Mouse (Mus musculus) T-cell, adult 66 days (primary cell): ENCODE measurements around the gene Dock6. TPM values are rescaled to one million over a fixed set of nuclear protein-coding genes. Genes with fewer than 3 reads are reported as not detected.

Source experiments
- total RNA-seq, 2 experiments: library from RNA; stranded (reverse); gene quantifications; 3 replicates in 1 of 2; 4 replicates in 1 of 2; pipeline ENCODE4 v1.2.4; 2023

The Dock6 gene
- total RNA-seq: 1 to 10 TPM; 6.9 to 7.4 TPM

DNA sequence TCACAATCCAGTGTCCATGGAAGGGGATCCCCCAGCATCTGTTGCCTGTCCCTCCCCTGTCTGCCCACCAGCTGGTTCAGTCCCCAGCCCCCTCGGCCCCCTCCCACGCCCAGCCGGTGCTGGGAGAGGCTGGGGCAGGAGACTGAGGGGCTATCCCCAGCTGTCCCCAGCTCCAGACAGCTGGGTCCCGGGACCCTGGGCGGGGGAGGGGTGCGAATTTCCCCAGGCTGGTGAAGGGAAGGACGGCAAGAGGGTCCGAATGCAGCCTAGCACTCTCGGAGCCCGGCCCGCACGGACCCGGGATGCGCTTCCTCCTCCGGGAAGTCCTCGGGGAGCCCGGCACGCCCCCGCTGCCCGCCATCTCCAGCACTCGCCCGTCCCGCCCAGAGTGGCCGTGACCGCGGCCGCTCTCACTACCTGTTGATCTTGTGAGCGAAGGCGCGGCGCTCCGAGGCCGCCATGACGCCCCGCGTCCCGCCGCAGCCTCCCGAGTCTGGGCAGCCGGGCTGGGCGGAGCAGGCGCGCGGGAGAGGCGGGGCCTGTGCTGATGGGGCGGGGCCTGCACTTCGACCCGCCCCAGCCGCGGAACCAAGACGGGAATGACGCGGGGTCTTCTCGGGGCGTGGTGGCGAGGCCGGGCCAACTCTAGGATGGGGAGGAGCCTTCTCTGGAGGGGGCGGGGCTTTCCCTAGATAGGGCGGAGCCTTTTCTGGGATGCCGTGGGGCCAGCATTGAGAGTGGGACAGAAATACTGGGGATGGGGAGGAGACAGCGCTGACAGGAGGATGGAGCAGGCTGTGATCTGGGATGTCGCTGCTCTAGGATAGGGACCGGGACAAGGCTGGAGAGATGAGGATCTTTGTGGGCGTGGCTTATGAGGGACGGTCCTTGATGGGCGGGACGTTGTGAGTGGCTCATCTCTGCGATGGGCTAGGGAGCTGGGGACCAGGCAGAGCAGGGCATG lies at the start of gene Dock6:
Gene Dock6 (minus strand): TSS at position 508 of the 964 bp plus-strand sequence.

DNA sequence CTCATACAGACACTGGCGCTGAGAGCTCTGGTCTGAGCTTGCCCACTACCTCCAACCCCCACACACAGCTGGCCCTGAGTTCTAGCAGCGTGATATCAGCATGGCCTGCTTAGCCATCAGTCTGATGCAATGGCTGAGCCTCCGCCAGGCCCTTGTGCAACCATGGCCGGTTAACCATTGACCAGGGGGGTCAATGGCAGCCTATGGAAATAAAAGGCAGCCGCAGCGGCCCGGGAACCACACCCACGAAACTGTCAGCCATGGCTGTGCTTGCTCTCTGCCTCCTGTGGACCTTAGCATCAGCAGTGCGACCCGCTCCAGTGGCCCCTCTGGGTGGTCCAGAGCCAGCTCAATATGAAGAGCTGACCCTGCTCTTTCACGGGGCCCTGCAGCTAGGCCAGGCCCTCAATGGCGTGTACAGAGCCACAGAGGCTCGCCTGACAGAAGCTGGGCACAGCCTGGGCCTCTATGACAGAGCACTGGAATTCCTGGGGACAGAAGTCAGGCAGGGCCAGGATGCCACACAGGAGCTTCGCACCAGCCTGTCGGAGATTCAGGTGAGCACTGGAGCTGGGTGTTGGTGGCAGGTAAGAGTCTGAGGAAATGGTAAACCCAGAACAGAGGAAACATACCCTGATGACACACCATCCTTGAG lies 17.1 kb downstream of the Dock6 start, which contains the start of gene Angptl8:
Gene Angptl8 (plus strand): TSS at position 253 of the 655 bp plus-strand sequence.

DNA sequence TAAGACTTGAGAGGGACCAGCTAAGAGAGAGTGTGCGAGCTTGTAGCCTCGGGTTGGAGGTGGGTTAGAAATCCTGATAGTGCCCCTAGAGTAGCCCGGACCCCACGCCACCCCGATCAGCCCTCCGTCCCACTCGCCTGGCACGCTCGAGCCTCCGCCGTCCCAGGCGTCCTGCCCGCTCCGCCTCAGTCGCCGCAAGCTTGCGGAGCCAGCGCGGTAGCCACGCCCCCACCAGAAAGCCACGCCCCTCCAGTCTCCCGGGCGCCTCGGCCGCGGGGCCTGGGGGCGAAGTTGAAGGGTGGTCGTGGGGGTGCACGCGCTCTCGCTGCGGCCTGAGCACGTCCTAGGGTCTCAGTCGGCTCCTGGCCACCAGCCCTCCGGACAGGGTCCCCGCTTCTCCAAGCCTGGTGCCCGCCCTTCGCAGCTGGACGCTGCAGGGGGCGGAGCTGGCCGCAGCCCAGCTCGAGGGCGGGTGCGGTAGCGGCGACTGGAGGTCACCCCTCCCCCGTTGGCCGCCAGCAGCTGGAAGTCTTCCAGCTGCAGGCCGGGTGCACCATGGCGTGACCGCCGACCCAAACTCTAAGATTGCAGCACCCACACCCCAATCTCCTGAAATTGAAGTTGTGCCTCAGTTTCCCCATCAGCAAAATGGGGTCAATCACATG lies 54.0 kb downstream of the Dock6 start, which contains the start of gene Kank2:
Gene Kank2 (minus strand): TSS at position 400 of the 665 bp plus-strand sequence.

DNA sequence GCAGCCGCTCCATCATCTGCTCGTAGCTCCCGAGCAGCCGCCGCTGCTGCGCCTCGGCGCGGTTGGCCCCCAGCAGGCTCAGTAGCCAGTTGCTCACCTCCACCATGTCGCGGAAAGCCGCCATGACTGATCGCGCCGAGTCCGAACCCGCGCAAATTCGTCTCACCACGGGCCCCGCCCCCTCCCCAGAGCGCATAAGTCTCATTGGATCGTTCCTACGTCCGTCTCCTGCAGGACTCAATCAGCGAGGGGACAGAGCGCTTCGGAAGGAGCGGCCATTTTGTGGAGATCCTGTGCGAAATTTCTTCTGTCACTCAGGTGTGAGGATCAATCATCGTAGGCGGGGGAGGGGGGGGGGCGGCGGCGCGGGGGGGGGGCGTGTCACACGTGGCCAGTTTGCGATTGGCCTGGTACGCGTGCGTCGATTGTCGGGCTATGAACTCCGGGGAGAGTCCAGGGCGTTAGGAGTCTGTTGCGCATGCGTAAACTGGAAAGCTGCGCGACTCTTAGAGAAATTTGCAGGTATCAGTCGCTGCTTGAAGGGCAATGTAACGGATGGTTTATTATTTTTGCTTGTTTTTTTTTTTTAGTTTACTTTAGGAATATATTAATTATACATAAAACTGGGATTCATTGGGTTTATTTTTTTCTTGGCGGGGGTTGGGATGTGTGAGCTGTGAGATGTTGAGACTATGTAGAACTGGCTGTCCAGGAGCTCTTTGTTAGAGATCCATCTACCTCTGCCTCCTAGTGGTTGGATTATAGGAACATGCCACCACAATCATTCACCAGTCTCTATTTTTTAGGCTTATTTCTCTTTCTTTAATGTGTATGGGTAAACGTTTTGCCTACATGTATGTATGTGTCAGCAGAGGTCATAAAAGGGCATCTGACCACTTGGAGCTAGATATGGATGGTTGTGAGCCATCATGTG lies 92.0 kb downstream of the Dock6 start, which contains the start of gene Spc24:
Gene Spc24 (minus strand): TSS at position 149 of the 934 bp plus-strand sequence.

Other genes with a start within 250 kb of the Dock6 start
- gene Smarca4, start 236.5 kb downstream of the Dock6 start, total RNA-seq: 10 to 100 TPM; 91.5 to 92.0 TPM
- 10 to 100 TPM; 39.9 to 41.5 TPM for gene Ldlr, start 129.2 kb downstream of the Dock6 start, total RNA-seq
- gene Spc24, start 92.3 kb downstream of the Dock6 start, total RNA-seq: 1 to 10 TPM; 2.5 to 4.1 TPM
- under 1 TPM in 1 of 2 experiments, not detected in 1; 0.12 TPM for gene Kank2, start 53.9 kb downstream of the Dock6 start, total RNA-seq
- not detected for gene Angptl8, start 17.1 kb downstream of the Dock6 start, total RNA-seq
- gene Rab3d, start 65.6 kb upstream of the Dock6 start, total RNA-seq: 10 to 100 TPM; 11.4 to 13.6 TPM
- gene Ccdc159, start 74.8 kb upstream of the Dock6 start, total RNA-seq: not detected
- under 1 TPM in 1 of 2 experiments, not detected in 1; 0.76 TPM for gene Tmem205, start 74.9 kb upstream of the Dock6 start, total RNA-seq
- gene Plppr2, start 84.4 kb upstream of the Dock6 start, total RNA-seq: under 1 TPM; 0.50 to 0.67 TPM
- gene Swsap1, start 103.1 kb upstream of the Dock6 start, total RNA-seq: 10 to 100 TPM in 1 of 2 experiments, 1 to 10 TPM in 1; 8.7 to 10.7 TPM
- 1 to 10 TPM in 1 of 2 experiments, under 1 TPM in 1; 0.61 to 1.1 TPM for gene Epor, start 110.9 kb upstream of the Dock6 start, total RNA-seq
- not detected for gene Rgl3, start 136.8 kb upstream of the Dock6 start, total RNA-seq
- gene Ccdc151, start 150.0 kb upstream of the Dock6 start, total RNA-seq: not detected
- 10 to 100 TPM; 94.0 to 98.7 TPM for gene Prkcsh, start 150.2 kb upstream of the Dock6 start, total RNA-seq
- gene Elavl3, start 199.4 kb upstream of the Dock6 start, total RNA-seq: under 1 TPM in 1 of 2 experiments, not detected in 1; 0.27 TPM
- not detected for gene Gm49318, start 218.6 kb upstream of the Dock6 start, total RNA-seq
- 10 to 100 TPM; 29.3 to 34.7 TPM for gene Zfp653, start 218.7 kb upstream of the Dock6 start, total RNA-seq
- gene Ecsit, start 232.8 kb upstream of the Dock6 start, total RNA-seq: 10 to 100 TPM; 29.0 to 34.0 TPM
- gene Cnn1, start 246.6 kb upstream of the Dock6 start, total RNA-seq: not detected